Mouse (Mus musculus) bone marrow, adult 2 months (tissue): ENCODE results near the gene Cyp4x1. TPM values are rescaled to one million over a fixed set of nuclear protein-coding genes. Genes with fewer than 3 reads are reported as not detected.
A peak's percentile ranks its signal among the peaks of the same experiment; 100 is the strongest.
"Not testable (repeated sequence)": the region's sequence is repeated elsewhere in the genome, so short reads cannot be mapped to it uniquely, and the experiment has no call there.

ENCODE experiments used
- H3K27ac ChIP-seq: fragments of 200-500 bp; 2 replicates; pipeline ENCODE4 v1.5.1; 2012; ENCODE audit warnings: low read depth, mild to moderate bottlenecking, control low read depth, inconsistent platforms, low read length; ENCODE audit not compliant: control insufficient read depth, poor library complexity, insufficient read depth
- H3K4me1 ChIP-seq: fragments of 200-500 bp; 2 replicates; pipeline ENCODE4 v1.6.1; 2011; ENCODE audit warnings: low read length; ENCODE audit not compliant: control insufficient read depth, insufficient read depth
- H3K4me3 ChIP-seq: fragments of 200-500 bp; replicated peaks from 2 replicates; pipeline ENCODE3; 2011; ENCODE audit warnings: mild to moderate bottlenecking, low read depth, low read length, control low read depth; ENCODE audit not compliant: control insufficient read depth
- CTCF ChIP-seq: fragments of 200-500 bp; IDR thresholded peaks from 2 replicates; pipeline ENCODE4 v1.5.1; 2011; ENCODE audit warnings: low read length, control low read depth; ENCODE audit not compliant: control insufficient read depth, insufficient read depth
- POLR2A ChIP-seq: fragments of 200-500 bp; IDR thresholded peaks from 2 replicates; pipeline ENCODE4 v1.6.1; 2011; ENCODE audit warnings: low read depth, mild to moderate bottlenecking, control low read depth, low read length, borderline replicate concordance; ENCODE audit not compliant: control insufficient read depth
- WGBS: fragments of 180-500 bp; shearing (Covaris S2); methylation state at CpG from one replicate; pipeline ENCODE4 v1.1.7; 2018; 5-methylcytosine and 5-hydroxymethylcytosine counted together
- polyA plus RNA-seq: library from polyadenylated mRNA; stranded (reverse); fragments of >200 nt; gene quantifications from 2 replicates; pipeline ENCODE4 v1.2.4, GENCODE M21; 2011; ENCODE audit warnings: low replicate concordance; ENCODE audit not compliant: missing spikeins, insufficient read depth, insufficient read length

The Cyp4x1 gene
- polyA plus RNA-seq = 0.38 and 2.0 TPM in 2 replicates

GRCm38 (mm10) chr4:115133621-115134295 is at the start of gene Cyp4x1:
TSS of gene Cyp4x1 (minus strand) at chr4:115134281.
- Histone ChIP-seq H3K4me1 (no peaks in the 10 kb centered on the region), H3K4me3 (no peak within 1 kb of the TSS), H3K27ac (peak within 1 kb of the TSS; percentile 19)
- TF ChIP-seq POLR2A (no peak), CTCF (no peak)
- WGBS = 11% methylated on average over 29 of the region's 29 CpGs

- not testable (repeated sequence) for H3K4me1 ChIP-seq, H3K4me3 ChIP-seq, H3K27ac ChIP-seq
Measured at GRCm38 (mm10) chr4:115176201-115176600, 42.1 kb upstream of the Cyp4x1 start.

GRCm38 (mm10) chr4:115174694-115175353 is 40.7 kb upstream of the Cyp4x1 start:
- whole genome bisulfite sequencing = 79% methylated on average over 1 of the region's 1 CpGs

GRCm38 (mm10) chr4:115158963-115159362 is 24.9 kb upstream of the Cyp4x1 start:
- H3K4me1 ChIP-seq, H3K27ac ChIP-seq, H3K4me3 ChIP-seq: not testable (repeated sequence)
- 59% methylated on average over 3 of the region's 3 CpGs for WGBS

More at GRCm38 (mm10) chr4:115174694-115175353, 40.7 kb upstream of the Cyp4x1 start:
- no peaks in the 10 kb centered on the region for H3K4me1 ChIP-seq
- TF ChIP-seq POLR2A (no peak), CTCF (no peak)
- H3K4me3 ChIP-seq = no peak overlapping the region
- no peak overlapping the region for H3K27ac ChIP-seq

- H3K4me1 ChIP-seq = no peaks in the 10 kb centered on the region
- WGBS = 82% methylated on average over 2 of the region's 2 CpGs
- H3K27ac ChIP-seq = no peak overlapping the region
- H3K4me3 ChIP-seq = no peak overlapping the region
- no peak for TF ChIP-seq CTCF
- TF ChIP-seq POLR2A = no peak
Measured at GRCm38 (mm10) chr4:115154723-115155122, 20.6 kb upstream of the Cyp4x1 start.

- WGBS = 33% methylated on average over 7 of the region's 7 CpGs
- Histone ChIP-seq H3K27ac (no peak overlapping the region), H3K4me3 (no peak overlapping the region), H3K4me1 (no peaks in the 10 kb centered on the region)
- TF ChIP-seq CTCF (no peak), POLR2A (no peak)
Measured at GRCm38 (mm10) chr4:115134296-115134630, 182 bp upstream of the Cyp4x1 start.

GRCm38 (mm10) chr4:115133085-115133484 is 996 bp downstream of the Cyp4x1 start:
- 7% methylated on average over 5 of the region's 5 CpGs for WGBS
- no peak overlapping the region for H3K27ac ChIP-seq
- H3K4me1 ChIP-seq = no peaks in the 10 kb centered on the region
- no peak for TF ChIP-seq CTCF
- TF ChIP-seq POLR2A = no peak
- H3K4me3 ChIP-seq = no peak overlapping the region

- Histone ChIP-seq H3K4me1 (no peaks in the 10 kb centered on the region; the same call in 1 of the 2 replicates), H3K27ac (no peak overlapping the region), H3K4me3 (no peak overlapping the region)
- no peak for TF ChIP-seq POLR2A
- no peak for TF ChIP-seq CTCF
Measured at GRCm38 (mm10) chr4:115124713-115125112, 9.4 kb downstream of the Cyp4x1 start.

- 53% methylated on average over 2 of the region's 2 CpGs for WGBS
- Histone ChIP-seq H3K4me3 (no peak overlapping the region), H3K4me1 (peaks cover 3% of the 10 kb centered on the region), H3K27ac (no peak overlapping the region)
- no peak for TF ChIP-seq POLR2A
- TF ChIP-seq CTCF = no peak
Measured at GRCm38 (mm10) chr4:115123507-115123906, 10.6 kb downstream of the Cyp4x1 start.
